Mouse (Mus musculus): ENCODE measurements around the gene Fam169b. TPM values are rescaled to one million over a fixed set of nuclear protein-coding genes. Genes with fewer than 3 reads are reported as not detected.

Gene Fam169b
- 34.3 to 36.9 TPM (median 34.9 TPM) in 4 replicates for total RNA-seq (2023)

GRCm38 (mm10) chr7:68273515-68273914, at the start of gene Fam169b:
Fam169b (plus strand) TSS chr7:68273839.

DNA sequence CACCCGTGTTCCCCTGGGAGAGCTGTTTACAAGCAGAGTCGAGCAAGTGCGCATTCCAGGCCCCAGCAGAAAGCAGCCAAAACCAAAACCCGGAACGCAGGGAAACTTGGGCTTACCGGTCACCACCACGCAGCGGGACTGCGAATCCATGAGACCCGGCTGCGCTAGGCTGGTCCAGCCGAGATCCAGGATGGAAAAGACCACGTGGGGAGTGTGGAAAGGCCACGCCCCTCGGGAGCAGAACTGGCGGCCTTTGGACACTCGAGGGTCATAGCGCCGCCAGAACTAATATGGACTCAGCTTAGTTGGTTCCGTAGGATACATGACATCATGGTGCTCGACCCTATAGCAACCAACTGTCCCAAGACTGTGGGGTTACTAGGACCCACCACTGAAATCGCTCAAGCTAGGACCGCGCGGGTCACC, 9.6 kb upstream of the Fam169b start, which contains the start of gene Pgpep1l:
Gene Pgpep1l, minus strand, starts transcription at position 206 of the 426 bp plus-strand sequence.

Other genes starting within 250 kb of the Fam169b start
- gene Pgpep1l, start 9.6 kb upstream of the Fam169b start, total RNA-seq (2023): 2.0 TPM in 1 of 4 replicates, not detected in the others